Mouse (Mus musculus): ENCODE data around the gene Rom1.

The Rom1 gene

DNA sequence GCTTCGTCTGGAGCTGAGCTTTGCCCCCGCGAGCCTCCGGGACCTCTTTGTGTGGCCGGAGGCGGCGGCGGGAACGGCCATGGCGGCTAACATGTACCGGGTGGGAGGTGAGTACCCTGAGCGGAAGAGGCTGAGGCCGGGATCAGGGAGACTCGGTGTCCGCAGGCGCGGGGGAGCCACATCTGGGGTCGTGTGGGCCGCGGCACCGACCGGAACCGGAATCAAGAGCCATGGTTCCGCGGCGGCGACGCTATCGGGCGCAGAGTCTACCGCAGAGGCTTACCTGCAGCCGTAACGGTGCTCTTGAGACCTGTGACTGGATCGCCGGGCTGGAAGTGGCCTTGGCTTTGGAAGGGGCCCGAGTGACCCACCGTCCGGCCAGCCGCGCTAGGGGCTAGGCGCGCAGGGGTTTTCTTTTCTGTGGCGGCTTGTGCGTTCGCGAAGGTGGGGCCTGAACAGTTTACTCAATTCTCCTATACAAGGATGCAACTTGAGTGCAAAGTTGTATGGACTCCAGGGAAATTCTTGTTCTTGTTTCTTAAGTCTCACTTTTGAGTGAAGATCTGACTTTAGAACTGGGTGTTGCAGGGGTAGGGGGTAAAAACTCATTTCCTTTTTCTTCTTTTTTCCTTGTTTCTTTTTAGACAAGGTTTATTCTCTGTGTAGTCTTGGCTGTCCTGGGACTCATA lies 13.3 kb upstream of the Rom1 start:
- no peak for DNase-seq (ENCODE audit: low spot score)

DNA sequence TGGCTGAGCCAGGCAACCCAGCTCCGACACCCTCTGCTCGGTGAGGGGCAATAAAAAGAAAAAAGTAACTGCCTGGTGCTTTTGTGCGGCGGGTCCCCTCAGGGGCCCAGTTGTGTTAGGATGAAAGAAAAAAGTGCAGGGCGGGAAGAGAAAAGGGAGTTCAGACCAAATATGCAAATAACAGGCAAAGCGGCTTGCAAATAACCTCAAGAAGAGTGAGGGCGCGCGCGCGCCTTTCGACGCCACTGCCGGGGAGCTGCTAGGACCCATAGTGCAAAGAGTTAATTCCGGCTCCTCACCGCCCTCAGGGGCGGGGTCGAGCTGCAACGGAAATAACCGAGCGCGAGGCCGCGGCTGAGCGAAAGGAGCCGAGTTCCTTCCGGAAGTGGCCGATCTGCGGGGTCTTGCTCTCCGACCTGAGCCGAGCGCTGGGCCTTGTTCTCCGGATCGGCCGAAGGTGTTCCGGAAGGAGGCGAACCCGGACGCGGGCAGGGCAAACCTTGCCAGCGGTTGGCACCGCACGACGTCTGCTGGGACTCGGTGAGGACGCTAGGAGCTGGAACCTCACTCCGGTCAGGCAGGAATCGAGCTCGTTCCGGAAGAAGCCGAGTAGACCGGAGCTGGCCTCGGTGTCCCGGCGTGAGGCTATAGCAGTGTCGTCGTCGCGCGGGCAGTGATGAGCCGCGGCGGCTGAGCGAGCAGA lies 12.5 kb upstream of the Rom1 start, which contains the start of gene Mta2:
TSS of gene Mta2 (plus strand) at position 361 of the 703 bp plus-strand sequence.
- peak; percentile 97 for DNase-seq (ENCODE audit: low spot score)

DNA sequence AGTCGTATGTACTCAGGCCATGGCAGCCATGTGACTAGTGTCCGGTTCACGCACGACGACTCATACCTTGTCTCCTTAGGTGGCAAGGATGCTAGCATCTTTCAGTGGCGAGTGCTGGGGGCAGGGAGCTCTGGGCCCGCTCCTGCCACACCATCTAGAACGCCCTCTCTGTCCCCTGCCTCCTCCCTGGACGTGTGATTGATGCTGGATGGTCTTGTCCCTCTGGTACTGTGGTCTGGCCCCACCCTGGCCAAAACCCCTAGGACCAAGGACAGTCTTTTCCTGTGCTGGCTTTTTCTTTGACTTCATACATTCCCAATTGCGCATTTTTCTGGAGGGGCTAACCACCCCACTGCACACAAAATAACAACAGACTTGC lies 12.0 kb upstream of the Rom1 start:
- no peak for DNase-seq (ENCODE audit: low spot score)

DNA sequence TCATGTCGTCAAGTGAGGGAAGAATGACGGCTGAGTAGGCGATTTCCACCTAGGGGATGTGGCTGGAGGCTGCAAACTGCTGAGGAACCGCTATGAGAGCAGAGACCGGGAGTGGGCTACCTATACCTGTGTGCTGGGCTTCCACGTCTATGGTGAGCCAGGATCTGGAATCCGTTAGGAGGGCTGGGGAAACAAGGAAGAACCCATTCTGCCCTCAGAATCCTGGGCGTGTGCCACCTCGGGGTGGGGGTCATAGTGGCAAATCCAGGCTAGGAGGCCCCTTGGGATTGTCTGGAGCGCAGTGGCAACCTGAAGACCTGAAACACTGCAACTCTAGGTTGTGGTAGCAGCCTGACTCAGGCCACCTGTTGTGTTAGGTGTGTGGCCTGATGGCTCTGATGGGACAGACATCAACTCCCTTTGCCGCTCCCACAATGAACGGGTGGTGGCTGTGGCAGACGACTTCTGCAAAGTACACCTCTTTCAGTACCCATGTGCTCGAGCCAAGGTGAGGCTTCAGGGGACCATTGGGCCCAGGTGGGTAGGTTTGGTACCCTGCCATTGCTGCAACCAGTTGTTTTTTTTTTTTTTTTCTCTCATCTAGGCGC lies 11.5 kb upstream of the Rom1 start:
- DNase-seq (ENCODE audit: low spot score): no peak

DNA sequence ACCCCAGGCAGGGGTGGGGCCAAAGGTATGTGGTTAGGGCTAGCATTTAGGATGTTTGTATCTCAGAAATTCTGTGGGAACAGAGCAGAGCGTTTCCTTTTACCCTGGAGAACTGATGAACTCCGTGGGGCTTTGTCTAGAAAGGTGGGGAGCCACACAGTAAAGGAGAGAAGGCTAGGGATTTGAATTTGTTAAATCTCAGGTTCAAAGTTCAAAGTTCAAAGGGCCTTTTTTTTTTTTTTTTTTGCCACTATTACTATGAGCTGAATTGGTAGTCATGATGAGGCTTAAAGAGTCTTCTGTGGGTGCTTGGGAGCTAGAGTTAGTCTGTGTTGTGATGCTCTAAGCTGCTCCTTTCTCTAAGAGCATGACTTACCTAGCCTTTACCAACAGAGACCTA lies 7.6 kb upstream of the Rom1 start:
- no peak for DNase-seq (ENCODE audit: low spot score)

DNA sequence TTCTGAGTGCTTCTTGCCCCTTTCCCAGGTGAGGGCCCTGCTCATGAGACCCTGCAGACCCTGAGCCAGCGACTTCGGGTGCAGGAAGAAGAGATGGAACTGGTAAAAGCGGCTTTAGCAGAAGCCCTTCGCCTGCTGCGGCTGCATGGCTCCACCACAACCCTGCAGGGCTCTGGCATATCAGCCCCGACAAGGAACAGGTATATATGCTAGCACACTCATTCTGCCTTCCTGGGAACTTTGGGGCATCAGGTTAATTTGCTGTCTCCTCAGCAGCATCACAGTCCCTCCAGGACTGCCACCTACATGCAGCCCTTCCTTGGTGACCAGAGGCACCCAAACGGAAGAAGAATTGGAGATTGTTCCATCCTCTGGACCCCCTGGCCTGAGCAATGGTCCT lies 1.6 kb upstream of the Rom1 start:
- DNase-seq (ENCODE audit: low spot score): no peak

DNA sequence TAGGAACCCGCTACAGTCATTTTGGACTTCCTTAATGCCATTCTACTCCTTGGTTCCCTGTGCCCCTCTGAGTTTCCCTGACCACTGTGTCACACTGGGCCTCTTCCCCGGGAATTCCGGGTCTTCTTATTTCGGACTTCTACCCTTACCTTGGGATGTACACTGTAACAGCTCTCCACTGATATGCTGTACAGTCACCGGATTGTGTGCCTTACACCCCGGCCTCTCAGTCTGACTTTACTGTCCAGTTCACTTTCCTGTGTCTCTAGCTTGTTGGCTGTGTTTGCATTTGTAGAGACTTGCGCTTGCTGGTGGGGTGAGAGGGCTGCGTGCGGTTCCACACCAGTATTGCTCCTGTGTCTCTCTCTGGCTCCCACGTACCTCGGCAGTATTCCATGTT lies 961 bp upstream of the Rom1 start:
- no peak for DNase-seq (ENCODE audit: low spot score)

DNA sequence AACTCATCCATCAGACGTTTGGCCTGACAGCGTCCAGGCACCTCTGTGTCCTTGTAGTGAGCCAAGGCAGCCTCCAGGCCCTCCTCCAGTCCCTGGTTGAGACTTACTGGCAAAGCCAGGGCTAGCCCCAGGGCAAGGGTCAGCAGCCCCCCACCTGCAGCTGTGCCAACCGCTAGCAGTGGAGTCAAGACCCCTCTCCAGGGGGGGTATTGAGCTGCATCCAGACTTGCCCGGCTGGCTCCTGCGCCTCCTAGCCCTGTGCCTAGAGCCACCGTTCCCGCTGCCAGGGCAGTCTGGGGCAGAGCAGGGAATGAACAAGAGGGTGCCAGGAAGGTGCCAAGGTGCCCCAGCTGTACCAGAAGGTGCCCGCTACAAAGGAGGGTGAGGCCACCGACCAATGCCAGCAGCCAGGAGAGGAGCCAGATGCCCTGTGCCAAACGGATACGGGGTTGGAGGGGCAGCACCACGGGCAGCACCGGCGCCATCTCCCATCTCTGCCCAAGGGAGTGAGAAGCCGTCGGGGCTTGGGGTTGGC lies 400 bp downstream of the Rom1 start:
- no peak for DNase-seq (ENCODE audit: low spot score)

DNA sequence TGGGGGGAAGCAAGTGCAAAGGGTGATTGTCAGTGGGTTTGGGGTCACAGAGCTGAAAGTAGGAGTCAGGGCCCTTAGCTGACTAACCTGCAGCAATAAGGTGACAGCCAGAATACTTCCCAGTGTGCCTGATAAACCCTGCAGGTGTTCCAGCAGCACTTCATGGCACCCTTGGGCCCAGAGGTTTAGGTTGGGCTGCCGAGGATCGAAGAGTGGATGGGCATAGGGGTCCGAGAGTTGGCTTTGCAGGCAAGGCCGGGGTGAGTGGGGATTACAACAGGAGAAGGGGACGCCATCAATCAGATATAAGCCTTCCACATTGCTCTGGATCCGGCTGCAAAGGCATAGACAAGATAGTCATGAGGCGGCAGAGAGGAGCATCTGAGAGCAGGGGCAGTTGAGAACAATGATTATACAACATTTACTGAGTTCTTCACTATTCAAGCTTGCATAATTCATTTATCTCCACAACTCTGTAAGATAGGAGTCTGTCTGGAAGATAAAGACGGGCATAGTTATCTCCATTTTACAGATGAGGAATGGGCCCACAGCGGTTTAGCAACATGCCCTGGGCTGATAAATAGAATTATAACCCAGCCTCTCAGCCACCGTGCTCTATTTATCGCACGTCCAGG lies 1.1 kb downstream of the Rom1 start:
- DNase-seq (ENCODE audit: low spot score): no peak

DNA sequence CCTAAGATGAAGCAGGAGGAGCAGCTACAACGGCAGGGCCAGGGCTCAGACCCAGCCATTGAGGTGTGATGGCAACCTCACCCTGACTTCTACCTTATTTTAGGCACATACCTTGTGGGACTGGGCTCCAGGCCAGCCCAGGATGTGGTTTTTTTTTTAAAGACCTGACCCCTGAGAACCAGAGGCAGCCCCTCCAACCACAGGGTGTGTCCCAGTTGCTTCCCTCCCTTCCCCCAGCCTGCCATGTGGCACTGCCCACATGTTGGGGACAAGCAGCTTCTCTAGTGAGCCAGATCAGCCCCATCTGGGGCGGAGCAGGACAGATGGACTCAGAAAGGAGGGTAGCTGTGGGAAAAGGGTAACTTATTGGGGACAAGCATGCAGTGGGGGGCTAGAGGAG lies 2.4 kb downstream of the Rom1 start:
- no peak for DNase-seq (ENCODE audit: low spot score)

DNA sequence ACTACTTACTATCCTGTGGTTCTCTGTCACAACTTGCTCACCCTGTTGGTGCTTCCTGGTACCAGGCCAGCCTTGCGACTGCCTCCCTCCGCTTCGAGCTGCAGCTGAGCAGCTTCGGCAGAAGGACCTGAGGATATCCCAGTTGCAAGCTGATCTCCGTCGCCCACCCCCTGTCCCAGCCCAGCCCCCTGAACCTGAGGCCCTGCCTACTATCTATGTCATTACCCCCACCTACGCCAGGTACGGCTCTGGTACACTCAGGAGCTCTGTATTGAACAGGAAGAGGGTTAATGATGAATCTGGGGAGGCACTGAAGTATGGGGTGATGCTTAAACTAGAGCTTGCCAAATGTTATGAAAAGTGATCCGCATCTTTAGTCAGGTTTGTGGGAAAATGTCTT lies 7.4 kb downstream of the Rom1 start:
- DNase-seq (ENCODE audit: low spot score): no peak

DNA sequence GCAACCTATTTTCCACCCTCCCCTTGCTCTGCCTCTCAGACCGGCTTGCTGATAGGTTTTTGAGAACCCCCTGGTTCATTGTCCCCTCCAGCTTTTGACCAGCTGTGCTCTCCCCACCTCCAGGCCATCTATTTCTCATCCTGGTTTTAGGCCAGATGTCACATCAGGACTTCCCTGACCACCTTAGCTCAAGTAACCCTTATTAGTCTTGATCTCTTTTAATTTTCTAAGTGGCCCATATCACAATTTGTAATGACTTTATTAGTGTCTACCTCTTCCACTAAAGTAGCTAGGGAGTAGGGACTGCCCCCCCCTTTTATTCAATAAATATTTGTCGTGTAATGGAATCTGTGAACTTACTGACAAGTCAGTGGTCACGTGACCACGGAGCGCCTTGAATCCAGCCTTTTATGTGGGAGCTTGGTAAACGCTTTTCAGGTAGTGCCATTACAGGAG lies 8.3 kb downstream of the Rom1 start:
- DNase-seq (ENCODE audit: low spot score): peak; percentile 60

DNA sequence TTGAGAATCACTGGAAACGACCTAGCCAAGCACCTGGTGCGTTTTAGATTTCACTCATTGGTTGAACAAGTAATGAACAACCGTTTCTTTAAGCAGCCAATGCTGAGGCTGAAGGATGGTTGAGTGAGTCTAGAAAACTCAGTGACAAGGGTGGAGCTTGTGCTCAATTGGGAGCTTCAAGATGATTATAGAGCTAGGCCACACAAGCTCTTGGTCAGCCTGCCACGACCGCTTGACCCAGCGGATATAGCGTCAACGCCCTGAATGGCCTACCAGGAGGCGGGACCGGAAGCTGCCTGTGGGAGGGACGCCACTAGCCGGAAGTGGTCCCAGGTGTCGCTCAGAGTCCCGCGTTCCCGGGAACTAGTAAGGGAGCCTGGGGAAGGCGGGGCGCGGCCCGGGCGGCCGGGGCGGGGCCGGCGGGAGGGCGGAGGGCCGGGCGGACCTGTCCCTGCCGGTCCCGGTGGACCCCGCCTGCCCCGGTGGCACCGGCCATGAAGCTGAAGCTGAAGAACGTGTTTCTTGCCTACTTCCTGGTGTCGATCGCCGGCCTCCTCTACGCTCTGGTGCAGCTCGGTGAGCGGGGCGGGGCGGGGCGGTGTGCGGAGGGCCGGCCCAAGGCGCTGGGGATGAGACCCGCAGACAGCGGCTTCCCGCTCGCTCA lies 9.0 kb downstream of the Rom1 start, which contains the start of gene B3gat3:
TSS of gene B3gat3 (plus strand) at position 302 of the 664 bp plus-strand sequence.
- DNase-seq (ENCODE audit: low spot score): peak; percentile 97

DNA sequence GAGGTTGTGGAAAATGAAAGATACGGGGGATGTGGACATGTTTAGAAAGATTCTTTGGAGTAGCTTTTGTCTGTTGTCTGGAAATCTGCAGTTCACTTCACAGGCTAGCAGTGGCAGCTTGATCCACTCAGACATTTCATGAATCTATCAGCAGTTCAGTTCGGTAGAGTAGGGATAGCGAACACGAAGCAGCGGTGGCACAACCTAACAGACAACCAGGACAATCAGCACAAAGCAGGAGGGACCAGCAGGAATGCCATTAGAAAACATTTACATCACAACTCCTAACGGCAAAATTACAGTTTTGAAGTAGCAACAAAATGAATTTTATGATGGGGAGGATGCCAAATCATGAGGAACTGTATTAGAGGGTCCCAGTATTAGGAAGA lies 9.5 kb downstream of the Rom1 start:
- no peak for DNase-seq (ENCODE audit: low spot score)

DNA sequence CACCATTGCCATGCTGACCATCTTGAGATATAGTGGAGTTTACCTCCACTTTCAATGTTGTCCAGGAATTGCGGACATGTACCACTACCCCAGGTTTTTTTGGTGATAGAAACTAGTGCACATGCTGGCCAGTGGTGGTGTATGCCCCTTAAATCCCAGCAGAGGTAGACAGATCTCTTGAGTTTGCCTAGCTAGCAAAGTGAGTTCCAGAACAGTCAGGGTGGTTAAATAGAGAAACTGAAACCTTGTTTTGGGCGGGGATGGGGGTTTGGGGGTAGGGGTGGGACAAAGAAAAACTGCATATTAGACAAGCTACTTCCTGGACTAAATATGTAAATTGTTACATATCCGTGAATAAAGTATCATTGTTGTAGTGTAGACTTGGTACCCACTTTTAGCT lies 10.2 kb downstream of the Rom1 start:
- DNase-seq (ENCODE audit: low spot score): no peak

DNA sequence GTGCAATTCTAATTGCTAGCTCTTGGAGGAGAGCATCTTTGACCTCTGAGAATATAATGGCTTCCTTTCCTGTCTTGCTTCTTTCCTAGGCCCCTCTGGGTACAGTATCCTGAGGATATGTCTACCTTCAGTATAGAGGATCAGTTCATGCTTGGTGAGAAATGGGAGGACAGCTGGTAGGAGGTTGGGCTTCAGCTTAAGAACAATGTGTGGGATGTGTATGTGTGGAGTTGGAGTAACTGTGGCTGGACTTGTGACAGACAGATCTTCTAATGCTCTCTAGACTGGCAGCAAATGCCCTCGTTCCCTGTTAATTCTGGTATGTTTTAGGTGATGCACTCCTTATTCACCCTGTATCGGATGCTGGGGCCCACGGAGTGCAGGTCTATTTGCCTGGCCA lies 14.9 kb downstream of the Rom1 start:
- DNase-seq (ENCODE audit: low spot score): no peak

DNA sequence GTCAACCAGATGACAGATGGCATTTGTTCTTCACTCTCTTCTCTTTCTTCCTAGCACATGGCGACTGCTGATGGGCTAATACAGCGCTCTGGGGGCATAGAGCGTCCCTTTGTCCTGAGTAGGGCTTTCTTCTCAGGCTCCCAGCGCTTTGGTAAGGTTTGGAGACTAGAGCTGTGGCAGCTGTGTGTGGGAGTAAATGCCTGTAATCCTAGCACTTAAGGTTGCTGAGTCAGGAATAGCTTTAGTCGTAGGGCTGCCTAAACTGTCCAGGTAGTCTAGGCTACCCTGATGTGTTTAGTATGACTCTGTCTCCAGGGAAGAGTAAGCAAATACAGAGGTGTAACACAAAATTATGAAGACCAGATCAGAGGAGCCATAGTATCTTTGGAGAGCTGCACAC lies 17.3 kb downstream of the Rom1 start:
- no peak for DNase-seq (ENCODE audit: low spot score)

DNA sequence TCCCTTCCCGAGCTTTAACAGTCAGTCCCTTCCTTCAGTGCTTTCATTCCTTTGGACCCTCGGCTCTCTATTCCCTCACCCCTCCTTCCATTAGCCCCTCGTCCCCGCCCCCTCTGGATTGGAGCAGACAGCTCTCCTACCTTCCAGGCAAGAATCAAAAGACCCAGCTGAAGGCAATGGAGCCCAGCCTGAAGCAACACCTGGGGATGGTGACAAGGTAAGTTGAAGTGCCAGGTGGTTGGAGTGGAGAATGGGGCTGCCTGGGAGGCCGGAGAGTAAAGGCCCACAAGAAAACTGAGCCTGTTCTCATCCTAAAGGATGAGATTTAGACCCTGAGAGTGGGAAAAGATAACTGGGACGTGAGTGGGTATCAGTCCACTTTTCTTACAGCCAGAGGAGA lies 20.6 kb downstream of the Rom1 start:
- no peak for DNase-seq (ENCODE audit: low spot score)

DNA sequence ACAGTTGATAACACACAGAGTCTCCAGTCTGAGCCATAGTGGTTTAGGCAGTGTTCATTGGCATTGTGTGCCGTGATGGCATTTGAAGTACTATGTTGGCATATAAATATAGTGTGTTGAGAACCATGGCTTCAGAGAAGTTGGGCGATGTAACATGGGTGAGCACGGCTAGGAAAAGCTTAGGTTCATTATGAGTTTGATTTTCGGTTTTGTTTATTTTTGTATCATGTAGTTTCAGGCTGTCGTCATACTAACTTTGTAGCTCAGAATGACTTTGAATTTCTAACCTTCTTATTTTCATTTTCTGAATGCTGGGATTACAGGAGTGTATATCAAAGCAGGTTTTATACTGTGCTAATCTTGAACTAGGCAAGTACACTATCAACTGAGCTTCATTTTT lies 25.7 kb downstream of the Rom1 start:
- DNase-seq (ENCODE audit: low spot score): no peak

DNA sequence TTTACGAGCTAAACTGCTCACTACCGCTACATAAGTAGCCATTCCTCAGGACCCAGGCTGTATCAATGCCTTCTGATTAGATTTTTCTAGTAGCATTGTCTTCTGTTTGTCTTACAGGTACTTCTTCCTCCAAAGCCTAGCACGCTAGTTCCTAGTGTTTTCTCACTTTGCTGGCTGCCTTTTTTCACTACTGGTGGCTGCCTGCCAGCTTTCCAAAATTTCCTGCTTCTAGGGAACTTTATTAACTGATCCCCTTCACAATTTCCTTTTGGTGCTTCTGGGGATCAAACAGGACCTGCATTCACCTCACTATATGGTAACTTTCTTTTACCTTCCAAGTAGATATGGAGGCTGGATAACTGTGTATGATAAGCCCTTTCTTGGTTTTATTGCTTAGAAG lies 30.1 kb downstream of the Rom1 start:
- no peak for DNase-seq (ENCODE audit: low spot score)

DNA sequence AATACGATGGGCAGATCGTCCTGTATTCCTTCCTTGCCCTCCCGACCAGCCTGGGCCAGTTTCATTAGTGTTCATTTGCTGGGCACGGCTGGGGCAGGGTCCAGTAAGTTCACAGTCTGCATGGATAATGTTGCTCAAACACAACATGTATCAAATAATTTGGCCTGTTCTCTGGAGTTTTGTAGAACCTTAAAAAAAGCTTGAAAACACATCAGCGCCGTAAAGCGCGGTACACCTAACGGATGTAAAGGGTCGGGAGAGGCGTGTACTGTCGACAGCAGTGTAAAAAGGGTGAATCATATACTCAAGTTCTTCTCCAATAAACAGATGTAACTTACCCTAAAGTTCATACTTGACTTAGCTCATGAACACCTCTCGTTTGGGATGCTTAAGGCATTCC lies 30.6 kb downstream of the Rom1 start:
- no peak for DNase-seq (ENCODE audit: low spot score)

DNA sequence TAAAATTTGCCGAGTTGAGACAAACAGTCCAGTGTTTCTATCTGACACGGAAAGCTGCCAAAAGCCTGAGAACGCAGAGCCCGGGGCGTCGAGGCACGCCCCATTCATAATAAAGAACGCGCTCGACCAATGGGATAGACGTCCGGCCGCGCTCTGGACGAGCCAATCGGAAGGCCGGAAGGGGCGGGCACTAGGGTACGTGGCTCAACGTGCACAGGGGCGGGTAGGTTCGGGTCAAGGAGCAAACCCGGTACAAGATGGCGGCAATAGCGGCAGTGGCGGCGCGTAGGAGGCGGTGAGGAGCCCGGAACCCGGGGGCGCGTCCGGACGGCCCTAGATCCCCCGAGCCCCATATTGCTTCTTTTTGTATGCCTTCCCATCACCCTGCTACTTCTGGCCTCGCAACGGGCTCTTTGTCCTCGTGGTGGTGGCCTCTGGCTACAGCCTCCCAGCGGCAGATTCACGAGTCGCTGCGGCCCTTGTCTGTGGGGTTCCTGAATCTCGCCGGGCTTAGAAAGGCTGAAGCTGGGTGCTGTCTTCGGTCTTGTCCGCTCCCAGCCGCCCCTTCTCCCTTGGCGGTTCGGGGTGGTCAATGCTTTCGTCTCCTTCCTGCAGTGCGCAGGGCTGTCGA lies 31.2 kb downstream of the Rom1 start, which contains the start of gene Ganab:
TSS of gene Ganab (plus strand) at position 207 of the 631 bp plus-strand sequence.
- peak; percentile 96 for DNase-seq (ENCODE audit: low spot score)

Measured in yolk sac, embryonic 10.5 days (tissue).